Mouse (Mus musculus): ENCODE measurements around the gene Sc5d. TPM values are rescaled to one million over a fixed set of nuclear protein-coding genes. Genes with fewer than 3 reads are reported as not detected.

The Sc5d gene
- total RNA-seq, 2 experiments from 2014 or later = 55.1 to 56.8 TPM

Other genes starting within 250 kb of the Sc5d start
- 100 to 1,000 TPM; 189 to 193 TPM for gene Sorl1, start 140.0 kb downstream of the Sc5d start, total RNA-seq (2021)
- gene Tecta, start 135.7 kb upstream of the Sc5d start, total RNA-seq (2021) = under 1 TPM; 0.28 to 0.42 TPM
- 10 to 100 TPM; 57.3 to 60.6 TPM for gene Tbcel, start 243.6 kb upstream of the Sc5d start, total RNA-seq (2021)

All from layer of hippocampus, adult 18-20 months (tissue).